Mouse (Mus musculus): ENCODE results near the gene Arhgap28.

DNA sequence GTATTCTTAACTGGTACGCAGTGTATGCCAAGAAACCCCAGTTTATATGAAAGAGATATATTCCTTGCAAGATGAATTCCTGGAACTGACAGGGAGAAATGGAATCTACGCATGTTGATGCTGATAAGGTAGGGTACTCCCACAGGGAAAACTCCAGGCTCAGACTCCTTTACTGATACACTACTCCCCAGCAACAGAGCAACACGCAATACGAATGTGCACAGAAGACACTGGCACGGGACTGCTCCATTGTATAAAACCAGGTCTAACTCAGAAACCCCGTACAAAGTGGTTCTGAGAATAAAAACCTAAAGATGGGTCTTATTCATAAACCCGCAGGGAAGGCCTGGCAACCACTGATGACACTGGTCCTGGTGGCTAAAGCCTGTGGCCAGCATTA is 45.0 kb downstream of the Arhgap28 start:
- TF ChIP-seq CTCF (IDR thresholded peaks at IDR 0.05; ENCODE audit: control insufficient read depth, insufficient read depth, low read length) (no peak), POLR2A (IDR thresholded peaks at IDR 0.05; ENCODE audit: borderline replicate concordance, control insufficient read depth, low read depth, low read length) (no peak)
